Mouse (Mus musculus): ENCODE results near the gene Trmt1.

Gene Trmt1

GRCm38 (mm10) chr8:84711312-84711711 lies 25.2 kb downstream of the Trmt1 start:
- DNase-seq: no peak

DNA sequence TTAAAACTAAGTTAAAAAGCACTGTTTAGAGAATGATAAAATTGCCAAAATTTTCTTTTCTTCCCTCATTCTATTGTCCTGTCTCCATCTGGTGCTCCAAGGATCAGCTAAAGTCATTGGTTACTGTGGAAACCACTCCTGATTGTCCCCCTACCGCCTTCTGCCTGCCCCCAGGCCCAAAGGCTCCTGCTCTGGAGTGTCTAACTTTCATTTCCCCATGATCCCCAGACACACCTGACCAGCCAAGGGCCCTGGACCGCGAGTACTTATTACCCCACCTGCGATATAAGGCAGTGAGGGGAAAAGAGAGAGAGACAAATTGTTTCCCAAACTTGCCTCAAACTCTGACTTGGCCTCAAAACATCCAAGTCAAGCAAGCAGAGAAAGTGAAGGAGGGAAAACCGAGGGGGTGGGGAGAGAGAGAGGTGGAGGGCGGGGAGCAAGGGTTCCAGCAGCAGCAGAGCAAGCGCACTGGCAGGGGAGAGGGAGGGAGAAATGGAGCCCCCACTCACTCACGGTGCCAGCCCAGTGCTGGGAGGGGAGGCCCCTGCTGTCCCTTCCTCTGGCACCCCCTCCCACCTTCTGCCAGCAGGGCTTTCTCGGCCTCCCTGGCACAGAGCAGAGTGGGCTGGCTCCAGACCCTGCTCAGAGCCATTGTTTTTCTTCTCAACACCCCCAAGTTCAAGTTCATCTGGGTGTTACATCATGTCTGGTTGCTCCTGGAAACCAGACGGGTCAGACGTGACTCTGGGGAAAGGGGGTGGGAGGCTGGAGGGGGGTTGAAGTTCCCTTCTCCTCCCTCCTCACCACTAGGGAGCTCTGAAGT lies 26.0 kb downstream of the Trmt1 start:
- DNase-seq: peak; percentile 98

DNA sequence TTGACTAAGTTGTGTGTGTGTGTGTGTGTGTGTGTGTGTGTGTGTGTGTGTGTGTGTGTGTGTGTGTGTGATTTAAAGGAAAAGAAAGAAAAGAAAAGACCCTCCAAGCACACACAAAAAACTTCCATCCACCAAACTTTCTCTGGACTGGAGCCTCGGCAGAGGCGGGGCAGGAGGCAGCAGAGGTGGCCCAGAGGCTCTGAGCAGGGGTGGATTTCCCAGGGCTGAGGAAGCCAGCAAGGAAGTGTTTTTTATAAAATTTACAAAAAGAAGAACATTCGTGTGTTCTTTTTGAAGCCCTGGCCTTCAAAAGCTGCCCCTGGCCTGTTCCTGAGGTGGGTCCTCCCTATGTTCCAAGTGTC lies 26.6 kb downstream of the Trmt1 start:
- DNase-seq: peak; percentile 96

DNA sequence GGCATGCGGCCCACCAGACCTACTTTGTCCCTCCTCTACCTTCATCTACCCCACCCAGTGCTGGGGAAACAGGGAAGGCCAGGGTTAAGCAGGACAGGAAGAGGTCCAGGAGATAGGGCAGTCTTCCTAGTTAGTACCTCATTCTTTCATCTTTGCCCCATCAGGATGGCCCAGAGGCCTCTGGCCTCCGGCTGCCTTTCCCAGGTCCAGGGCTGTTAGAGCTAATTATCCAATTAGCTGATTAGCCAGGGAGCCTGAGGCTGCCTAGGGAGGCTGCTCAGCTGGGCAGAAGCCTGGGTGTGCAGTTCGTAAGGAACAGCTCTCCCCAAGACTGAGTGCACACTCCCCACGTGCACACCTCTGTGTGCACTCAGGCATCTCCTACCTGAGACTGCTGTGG lies 27.3 kb downstream of the Trmt1 start:
- no peak for DNase-seq

DNA sequence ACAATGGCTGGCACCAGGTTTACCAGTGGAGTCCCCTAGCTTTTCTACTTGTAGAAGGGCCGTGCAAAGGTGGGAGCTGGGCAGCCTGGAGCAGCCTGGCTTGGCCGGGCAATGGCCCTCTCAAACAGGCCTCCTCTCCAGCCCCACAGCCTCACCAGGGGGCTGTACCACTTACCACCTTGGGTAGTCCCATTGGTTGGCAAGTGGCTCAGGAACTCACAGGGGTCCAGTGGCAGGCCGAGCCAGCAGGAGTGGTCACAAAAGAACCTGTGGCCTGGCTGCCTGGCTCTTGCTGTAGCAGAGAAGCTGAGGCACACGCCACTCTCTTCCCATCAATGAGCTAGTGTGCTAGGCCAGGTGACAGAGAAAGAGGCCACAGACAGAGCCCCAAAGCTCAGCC lies 28.1 kb downstream of the Trmt1 start:
- DNase-seq: no peak

- DNase-seq: no peak
Measured at GRCm38 (mm10) chr8:84715893-84716468, 29.9 kb downstream of the Trmt1 start.

GRCm38 (mm10) chr8:84716790-84717189 lies 30.7 kb downstream of the Trmt1 start:
- no peak for DNase-seq

- peak; percentile 95 for DNase-seq
Measured at GRCm38 (mm10) chr8:84718476-84718875, 32.4 kb downstream of the Trmt1 start.

DNA sequence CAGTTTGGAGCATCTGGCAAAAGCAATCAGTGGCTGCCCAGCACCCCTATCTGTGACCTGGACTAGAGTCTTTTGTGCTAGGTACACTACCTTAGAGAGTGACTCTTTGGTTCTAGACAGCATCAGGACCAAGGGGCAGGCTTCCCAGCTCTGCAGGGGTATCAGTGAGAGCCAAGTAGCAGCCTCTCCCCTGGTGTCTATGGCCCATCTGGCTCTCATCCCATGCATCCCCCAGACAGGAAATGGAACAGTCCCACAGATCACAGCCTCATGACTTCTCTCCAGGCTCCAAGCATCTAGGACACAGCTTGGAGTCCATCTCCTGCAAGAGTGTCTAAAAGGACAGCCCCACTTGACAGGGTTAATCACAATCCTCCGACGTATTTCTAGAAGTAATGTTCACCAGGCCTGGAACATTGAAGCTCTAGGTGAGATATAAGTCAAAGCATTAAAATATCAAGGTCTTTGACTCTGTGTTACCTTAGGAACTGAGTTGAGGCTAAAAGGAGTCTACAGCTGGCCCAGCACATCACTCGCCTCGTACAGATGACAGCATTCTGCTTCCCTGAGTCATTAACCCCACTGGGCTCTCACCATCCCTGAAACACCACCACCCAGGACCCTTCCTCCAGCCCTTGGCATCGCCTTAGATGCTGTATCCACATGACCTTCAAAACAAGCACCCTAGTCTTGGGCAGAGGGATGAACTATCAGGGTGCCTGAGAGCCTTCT lies 33.0 kb downstream of the Trmt1 start:
- DNase-seq: no peak

GRCm38 (mm10) chr8:84722530-84722849 lies 36.4 kb downstream of the Trmt1 start:
- no peak for DNase-seq

GRCm38 (mm10) chr8:84722850-84723570 lies 36.9 kb downstream of the Trmt1 start, which contains the start of gene G430095P16Rik:
Gene G430095P16Rik, plus strand, starts transcription at chr8:84723007.
- DNase-seq: peak; percentile 99

DNA sequence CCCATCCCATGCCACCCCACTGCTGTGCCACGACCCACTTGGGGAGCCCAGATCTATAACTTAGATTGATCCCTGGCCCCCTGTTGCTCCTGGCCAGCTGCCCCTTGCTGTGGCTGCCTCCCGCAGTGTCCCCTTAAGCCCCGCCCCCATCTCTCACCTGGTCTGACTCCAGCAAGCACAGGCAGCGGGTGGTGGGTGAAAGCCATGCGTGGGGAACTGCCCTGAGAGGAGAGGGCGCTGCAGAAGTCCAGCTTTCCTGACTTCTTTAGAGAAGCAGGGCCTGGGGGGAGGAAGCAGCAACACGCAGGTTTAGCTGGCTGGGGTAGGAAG lies 37.4 kb downstream of the Trmt1 start:
- DNase-seq: no peak

DNA sequence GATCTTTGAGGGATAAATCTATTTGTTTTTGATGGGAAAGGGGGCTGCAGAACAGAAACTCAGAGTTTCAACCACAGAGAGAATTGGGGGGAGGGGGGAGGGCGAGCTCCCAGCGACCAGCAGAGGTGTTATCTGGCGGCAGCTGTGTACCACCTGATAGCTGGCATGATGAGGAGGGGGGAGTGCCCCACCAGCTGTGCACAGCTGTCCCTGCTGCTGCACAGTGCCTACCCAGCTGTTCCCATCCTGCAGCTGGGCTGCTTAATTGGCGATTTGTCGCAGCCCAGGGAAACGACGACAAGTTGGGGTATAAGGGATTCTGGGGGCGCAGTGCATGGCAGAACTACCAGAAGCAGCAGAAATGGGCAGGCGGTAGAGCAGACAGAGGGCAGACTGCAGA lies 38.6 kb downstream of the Trmt1 start:
- DNase-seq: no peak

DNA sequence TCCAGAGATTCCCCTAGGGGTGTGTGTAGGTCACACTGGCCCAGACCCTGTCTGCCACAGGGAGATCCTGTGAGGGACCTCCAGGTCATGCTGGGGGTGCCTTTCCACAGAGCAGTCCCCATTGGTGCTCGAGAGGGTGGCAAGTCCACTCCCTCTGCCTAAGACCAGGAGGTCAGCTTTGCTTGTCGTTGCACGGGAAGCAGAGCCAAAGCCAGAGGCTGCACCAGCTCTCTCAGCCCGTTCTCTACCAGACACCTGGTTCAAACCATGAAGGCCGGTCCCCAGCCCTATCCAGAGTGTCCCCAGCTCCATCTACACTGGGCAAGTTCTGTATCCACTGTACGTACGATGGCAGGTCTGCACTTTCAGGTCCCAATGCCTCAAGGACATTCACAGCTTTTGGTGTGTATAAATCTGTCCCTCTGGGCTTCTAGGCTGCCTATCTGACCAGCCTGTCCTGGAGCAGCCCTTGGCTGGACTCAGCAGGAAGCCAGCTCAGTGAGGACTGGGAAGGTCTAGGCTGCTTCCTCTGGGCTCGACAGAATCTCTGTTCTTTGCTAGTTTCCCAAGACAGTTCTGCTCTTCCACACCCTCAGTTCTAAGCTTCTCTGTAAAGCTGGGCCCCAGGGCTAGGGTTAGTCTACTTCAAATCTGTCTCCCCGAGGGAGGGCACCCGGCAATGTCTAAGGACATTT lies 39.3 kb downstream of the Trmt1 start:
- peak; percentile 95 for DNase-seq

GRCm38 (mm10) chr8:84725941-84726259 lies 39.8 kb downstream of the Trmt1 start:
- DNase-seq: peak; percentile 97

DNA sequence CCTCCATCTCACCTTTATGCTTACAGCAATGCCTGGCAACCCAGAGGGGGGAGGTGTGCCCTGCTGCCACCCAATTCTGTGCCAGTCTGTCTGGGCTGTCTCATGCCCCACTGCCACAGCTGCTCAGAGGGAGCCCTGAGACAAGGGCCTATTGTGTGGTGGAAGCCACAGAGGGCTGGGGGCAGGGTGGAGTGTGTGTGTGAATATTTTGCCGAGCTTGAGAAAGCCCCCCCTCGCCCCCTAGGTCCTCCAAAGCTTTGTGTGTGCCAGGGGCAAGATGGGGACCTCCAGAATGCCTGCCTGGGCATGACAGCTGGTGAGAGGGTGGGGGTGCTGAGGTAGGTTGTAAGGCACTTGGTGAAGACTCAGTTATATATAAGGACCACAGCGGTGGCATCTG lies 42.4 kb downstream of the Trmt1 start:
- no peak for DNase-seq

- peak; percentile 98 for DNase-seq
Measured at GRCm38 (mm10) chr8:84729921-84730362, 43.8 kb downstream of the Trmt1 start.

DNA sequence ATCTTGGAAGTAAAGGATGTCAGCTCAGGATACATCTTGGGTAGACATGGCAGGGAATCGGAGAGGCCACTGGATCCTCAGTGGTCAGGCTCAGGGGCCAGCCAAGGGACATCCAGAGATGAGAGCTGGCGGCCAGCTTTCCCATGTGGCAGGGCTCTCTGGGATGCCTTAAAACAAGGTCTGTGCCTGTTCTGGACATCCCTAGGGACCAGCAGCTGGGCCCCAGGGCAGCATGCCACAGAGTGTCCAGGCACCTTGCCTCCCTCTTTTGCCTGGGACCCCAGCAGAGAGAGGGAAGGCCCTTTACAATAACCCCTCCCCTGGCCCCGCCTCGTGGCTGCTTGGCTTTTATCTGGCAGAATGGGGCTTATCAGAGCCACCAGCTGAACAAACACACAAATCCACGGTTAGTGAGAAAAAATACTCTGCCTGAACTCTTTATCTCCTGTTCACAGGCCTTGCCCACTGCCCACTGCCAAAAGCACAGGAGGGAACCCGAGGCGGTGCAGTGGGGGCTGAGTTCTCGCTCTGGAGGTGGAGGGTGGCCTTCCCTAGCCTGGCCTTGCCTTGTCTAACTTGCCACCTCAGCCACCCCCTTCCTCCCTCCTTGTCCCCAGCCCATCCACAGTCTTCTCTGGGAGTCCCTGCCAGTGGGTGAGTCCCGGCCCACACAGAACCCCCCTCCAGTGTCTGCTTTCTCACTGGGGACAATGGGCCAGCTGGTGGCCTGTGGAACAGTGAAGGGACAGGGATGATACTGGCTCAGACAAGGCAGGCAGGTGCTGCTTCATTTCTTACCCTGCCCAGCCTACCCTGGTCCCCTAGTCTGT lies 44.6 kb downstream of the Trmt1 start:
- DNase-seq: peak; percentile 99

GRCm38 (mm10) chr8:84731371-84732177 lies 45.5 kb downstream of the Trmt1 start:
- DNase-seq: no peak

- peak; percentile 92 for DNase-seq
Measured at GRCm38 (mm10) chr8:84732545-84732944, 46.4 kb downstream of the Trmt1 start.

- peak; percentile 96 for DNase-seq
Measured at GRCm38 (mm10) chr8:84732996-84733395, 46.9 kb downstream of the Trmt1 start.
